Mouse (Mus musculus) olfactory bulb, adult 2 months (tissue): ENCODE results near the gene Csde1.

Source experiments
- CTCF ChIP-seq: fragments of 200-500 bp; IDR thresholded peaks from 2 replicates; pipeline ENCODE4 v1.5.1; 2012; ENCODE audit warnings: low read depth, mild to moderate bottlenecking, low read length, moderate library complexity; ENCODE audit not compliant: insufficient read depth
- POLR2A ChIP-seq: fragments of 200-500 bp; IDR thresholded peaks from 2 replicates; pipeline ENCODE4 v1.6.1; 2012; ENCODE audit warnings: mild to moderate bottlenecking, low read depth, low read length, moderate library complexity; ENCODE audit not compliant: insufficient read depth

GRCm38 (mm10) chr3:103099667-103100066 lies 79.4 kb downstream of the Csde1 start:
- TF ChIP-seq CTCF (no peak), POLR2A (no peak)
